Mouse (Mus musculus): ENCODE measurements around the gene Actr5. TPM values are rescaled to one million over a fixed set of nuclear protein-coding genes. Genes with fewer than 3 reads are reported as not detected.
A peak's percentile ranks its signal among the peaks of the same experiment; 100 is the strongest.

Actr5 gene
- polyA plus RNA-seq, 1 experiment from 2014 or later: 10.2 TPM

DNA sequence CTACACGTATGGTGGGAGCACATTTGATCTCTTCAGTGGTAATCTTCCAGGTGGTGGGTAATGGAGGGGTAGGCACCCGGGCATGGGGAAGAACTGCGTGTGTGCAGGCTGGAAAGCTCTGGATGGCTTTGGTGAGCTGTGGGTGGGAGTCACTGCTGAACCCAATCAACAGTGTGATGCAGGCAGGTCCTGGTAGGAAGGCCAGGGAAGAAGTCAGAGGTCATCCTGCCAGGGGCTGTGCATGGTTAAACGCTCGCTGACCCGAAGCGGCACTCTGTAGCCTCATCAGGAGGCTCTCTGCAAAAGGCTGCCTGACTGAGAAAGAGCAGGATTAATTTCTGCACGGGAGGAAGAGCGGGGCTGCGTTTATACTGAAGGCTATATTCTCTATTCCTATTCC, 45.9 kb downstream of the Actr5 start:
- no peak for ATAC-seq (ENCODE audit: insufficient number of reproducible peaks, low FRiP score, low TSS enrichment, low read depth)
- Histone ChIP-seq H3K9ac (no peak overlapping the region), H3K27me3 (peaks cover 53% of the 10 kb centered on the region), H3K27ac (no peak overlapping the region), H3K4me2 (no peak overlapping the region), H3K4me3 (no peak overlapping the region), H3K9me3 (no peaks in the 10 kb centered on the region), H3K36me3 (no peaks in the 10 kb centered on the region), H3K4me1 (peaks cover 35% of the 10 kb centered on the region)
- 53% methylated on average over 10 of the region's 10 CpGs for WGBS

DNA sequence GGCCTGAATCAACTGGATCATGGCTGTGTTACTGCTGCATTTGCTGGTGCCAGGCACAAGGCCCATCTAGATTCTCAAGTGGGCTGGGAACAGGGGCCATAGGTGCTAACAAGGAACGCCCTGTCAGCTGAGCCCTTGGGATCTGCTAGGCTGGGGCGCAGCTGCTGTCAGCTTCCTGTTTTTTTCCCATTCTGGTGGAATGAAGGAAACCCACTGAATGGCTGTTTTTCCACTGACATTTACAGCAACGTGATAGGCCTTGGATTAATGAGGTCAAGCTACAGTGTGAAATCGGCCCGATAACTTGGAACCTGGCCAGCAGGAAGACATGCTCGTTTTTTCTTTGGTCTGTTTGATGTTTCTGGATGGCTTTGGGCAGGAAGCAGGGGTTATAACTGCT, 48.1 kb downstream of the Actr5 start:
- Histone ChIP-seq H3K9ac (no peak overlapping the region), H3K4me3 (no peak overlapping the region), H3K9me3 (no peaks in the 10 kb centered on the region), H3K4me2 (no peak overlapping the region), H3K4me1 (peaks cover 24% of the 10 kb centered on the region), H3K27ac (0 out of 2 replicates have a peak overlapping the region, but pooled peaks have one; percentile 11), H3K27me3 (peaks cover 30% of the 10 kb centered on the region), H3K36me3 (no peaks in the 10 kb centered on the region)
- 11% methylated on average over 6 of the region's 6 CpGs for WGBS
- no peak for ATAC-seq (ENCODE audit: insufficient number of reproducible peaks, low FRiP score, low TSS enrichment, low read depth)

DNA sequence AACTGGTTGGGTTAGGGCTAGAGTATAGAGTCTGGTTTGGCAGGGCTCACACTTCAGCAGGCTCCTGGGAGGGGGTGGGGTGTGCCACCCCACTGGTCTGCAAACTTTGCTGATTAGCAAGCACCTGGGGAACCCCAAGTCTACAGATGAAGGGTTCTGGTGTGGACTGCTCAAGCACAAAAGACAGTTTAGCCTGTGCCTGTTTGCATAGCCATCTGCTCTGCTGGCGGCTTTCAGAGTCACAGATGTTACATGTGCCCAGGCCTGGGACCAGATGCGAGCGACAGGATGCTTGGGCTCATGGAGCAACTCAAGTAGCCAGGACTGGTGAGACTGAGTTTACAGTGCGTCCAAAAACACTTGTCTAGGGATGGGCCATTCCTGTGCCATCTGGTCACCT, 48.8 kb downstream of the Actr5 start:
- Histone ChIP-seq H3K9me3 (no peaks in the 10 kb centered on the region), H3K27ac (no peak overlapping the region), H3K36me3 (no peaks in the 10 kb centered on the region), H3K27me3 (peaks cover 24% of the 10 kb centered on the region), H3K4me1 (peaks cover 18% of the 10 kb centered on the region), H3K4me3 (no peak overlapping the region), H3K4me2 (no peak overlapping the region), H3K9ac (no peak overlapping the region)
- ATAC-seq (ENCODE audit: insufficient number of reproducible peaks, low FRiP score, low TSS enrichment, low read depth): no peak
- 39% methylated on average over 4 of the region's 4 CpGs for WGBS

GRCm38 (mm10) chr2:158674131-158674530, 49.4 kb downstream of the Actr5 start:
- peaks cover 15% of the 10 kb centered on the region for H3K4me1 ChIP-seq
- no peaks in the 10 kb centered on the region for H3K36me3 ChIP-seq
- peaks cover 17% of the 10 kb centered on the region for H3K27me3 ChIP-seq
- H3K27ac ChIP-seq: no peak overlapping the region
- no peak for ATAC-seq (ENCODE audit: insufficient number of reproducible peaks, low FRiP score, low TSS enrichment, low read depth)
- no peak overlapping the region for H3K9ac ChIP-seq
- H3K4me2 ChIP-seq: no peak overlapping the region
- 64% methylated on average over 6 of the region's 6 CpGs for WGBS
- no peaks in the 10 kb centered on the region for H3K9me3 ChIP-seq
- no peak overlapping the region for H3K4me3 ChIP-seq

DNA sequence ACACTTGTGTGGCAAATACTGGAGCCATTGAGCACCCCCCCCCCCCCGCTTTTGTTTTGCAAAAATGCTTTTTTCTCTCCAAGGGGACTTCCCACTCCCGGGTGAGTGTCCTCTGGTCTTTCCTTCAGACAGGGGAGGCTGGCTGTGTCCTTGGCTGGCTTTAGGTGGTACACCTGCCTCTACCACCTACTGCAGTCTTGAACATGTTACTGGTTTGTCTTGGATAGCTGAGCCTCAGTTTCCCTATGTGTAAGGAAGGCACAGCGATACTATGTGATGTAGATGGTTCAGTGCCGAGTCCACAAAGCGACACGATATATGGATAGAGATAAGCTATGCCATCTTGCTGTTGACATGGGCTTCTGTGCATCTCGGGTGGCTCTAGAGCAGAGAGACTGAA, 50.1 kb downstream of the Actr5 start:
- peaks cover 15% of the 10 kb centered on the region for H3K4me1 ChIP-seq
- WGBS: 86% methylated on average over 7 of the region's 7 CpGs
- peaks cover 11% of the 10 kb centered on the region for H3K27me3 ChIP-seq
- no peaks in the 10 kb centered on the region for H3K36me3 ChIP-seq
- H3K9ac ChIP-seq: no peak overlapping the region
- no peak overlapping the region for H3K4me3 ChIP-seq
- H3K4me2 ChIP-seq: no peak overlapping the region
- no peaks in the 10 kb centered on the region for H3K9me3 ChIP-seq
- no peak overlapping the region for H3K27ac ChIP-seq
- ATAC-seq (ENCODE audit: insufficient number of reproducible peaks, low FRiP score, low TSS enrichment, low read depth): no peak

DNA sequence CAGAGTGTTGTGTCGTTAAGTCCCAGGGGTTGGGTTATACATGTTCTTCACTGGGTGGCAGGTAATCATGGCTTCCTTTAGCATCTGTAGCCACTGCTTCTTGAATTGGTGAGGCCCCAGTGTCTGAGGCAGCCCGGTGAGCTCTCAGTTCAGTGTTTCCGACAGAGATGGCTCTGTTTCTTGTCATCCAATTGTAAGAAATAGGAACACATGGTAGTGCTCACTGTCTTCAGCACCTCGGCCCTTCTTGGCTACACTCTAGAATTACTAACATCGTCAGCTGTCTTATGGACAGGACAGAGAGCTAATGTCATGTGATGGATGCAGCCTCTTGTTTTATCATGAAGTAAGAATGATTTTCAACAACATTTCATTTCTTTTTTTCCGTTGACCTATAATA, 50.5 kb downstream of the Actr5 start:
- H3K4me3 ChIP-seq: no peak overlapping the region
- no peaks in the 10 kb centered on the region for H3K9me3 ChIP-seq
- peaks cover 7% of the 10 kb centered on the region; the same call in 1 of the 2 replicates for H3K27me3 ChIP-seq
- H3K27ac ChIP-seq: no peak overlapping the region
- WGBS: 67% methylated on average over 6 of the region's 6 CpGs
- no peak overlapping the region for H3K4me2 ChIP-seq
- no peak overlapping the region for H3K9ac ChIP-seq
- no peak for ATAC-seq (ENCODE audit: insufficient number of reproducible peaks, low FRiP score, low TSS enrichment, low read depth)
- peaks cover 15% of the 10 kb centered on the region for H3K4me1 ChIP-seq
- no peaks in the 10 kb centered on the region for H3K36me3 ChIP-seq

DNA sequence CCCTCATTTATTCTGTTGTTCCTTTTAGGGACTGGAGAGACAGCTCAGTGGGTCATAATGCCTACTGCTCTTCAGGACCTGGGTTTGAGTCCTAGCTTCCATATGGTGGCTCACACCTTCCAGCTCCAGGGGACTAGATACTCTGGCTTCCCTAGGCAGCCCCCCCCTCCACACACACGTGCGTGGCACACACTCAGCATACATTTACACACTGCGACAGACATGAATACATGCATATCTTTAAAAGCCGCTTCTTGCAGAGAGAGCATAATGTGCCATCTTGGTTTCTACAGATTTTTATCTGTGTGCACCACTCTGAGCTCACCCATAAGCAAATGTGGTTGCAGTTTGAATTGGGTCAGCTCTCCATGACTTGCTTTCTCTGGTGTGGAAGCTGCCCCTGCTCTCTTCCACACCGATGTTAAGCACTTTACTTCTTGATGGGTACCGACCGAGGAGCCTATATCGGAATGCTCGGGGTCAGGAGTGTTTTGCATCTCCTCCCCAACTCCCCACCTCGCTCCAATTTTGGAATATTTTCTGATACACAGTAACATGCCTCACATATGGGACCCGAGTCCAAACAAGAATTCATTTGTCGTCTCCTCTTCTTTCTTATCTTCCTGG, 51.3 kb downstream of the Actr5 start:
- no peak for ATAC-seq (ENCODE audit: insufficient number of reproducible peaks, low FRiP score, low TSS enrichment, low read depth)
- Histone ChIP-seq H3K27ac (no peak overlapping the region), H3K9me3 (no peaks in the 10 kb centered on the region), H3K4me2 (no peak overlapping the region), H3K4me1 (peaks cover 15% of the 10 kb centered on the region), H3K9ac (no peak overlapping the region), H3K27me3 (0 out of 2 replicates have a peak, but pooled peaks cover under 1% of the 10 kb centered on the region), H3K4me3 (no peak overlapping the region), H3K36me3 (no peaks in the 10 kb centered on the region)
- 86% methylated on average over 12 of the region's 12 CpGs for WGBS

GRCm38 (mm10) chr2:158677946-158678345, 53.3 kb downstream of the Actr5 start:
- Histone ChIP-seq H3K4me2 (no peak overlapping the region), H3K27me3 (no peaks in the 10 kb centered on the region), H3K36me3 (no peaks in the 10 kb centered on the region), H3K4me1 (peaks cover 18% of the 10 kb centered on the region), H3K9ac (no peak overlapping the region), H3K9me3 (no peaks in the 10 kb centered on the region), H3K4me3 (no peak overlapping the region), H3K27ac (no peak overlapping the region)
- 67% methylated on average over 8 of the region's 8 CpGs for WGBS
- ATAC-seq (ENCODE audit: insufficient number of reproducible peaks, low FRiP score, low TSS enrichment, low read depth): no peak

- no peak for ATAC-seq (ENCODE audit: insufficient number of reproducible peaks, low FRiP score, low TSS enrichment, low read depth)
- H3K27ac ChIP-seq: no peak overlapping the region
- no peaks in the 10 kb centered on the region for H3K36me3 ChIP-seq
- H3K4me1 ChIP-seq: peaks cover 7% of the 10 kb centered on the region; the same call in 1 of the 2 replicates
- H3K27me3 ChIP-seq: no peaks in the 10 kb centered on the region
- no peaks in the 10 kb centered on the region for H3K9me3 ChIP-seq
- 91% methylated on average over 7 of the region's 7 CpGs for WGBS
- H3K9ac ChIP-seq: no peak overlapping the region
- no peak overlapping the region for H3K4me2 ChIP-seq
- H3K4me3 ChIP-seq: no peak overlapping the region
These were observed 54.4 kb downstream of the Actr5 start for GRCm38 (mm10) chr2:158679091-158679490.

DNA sequence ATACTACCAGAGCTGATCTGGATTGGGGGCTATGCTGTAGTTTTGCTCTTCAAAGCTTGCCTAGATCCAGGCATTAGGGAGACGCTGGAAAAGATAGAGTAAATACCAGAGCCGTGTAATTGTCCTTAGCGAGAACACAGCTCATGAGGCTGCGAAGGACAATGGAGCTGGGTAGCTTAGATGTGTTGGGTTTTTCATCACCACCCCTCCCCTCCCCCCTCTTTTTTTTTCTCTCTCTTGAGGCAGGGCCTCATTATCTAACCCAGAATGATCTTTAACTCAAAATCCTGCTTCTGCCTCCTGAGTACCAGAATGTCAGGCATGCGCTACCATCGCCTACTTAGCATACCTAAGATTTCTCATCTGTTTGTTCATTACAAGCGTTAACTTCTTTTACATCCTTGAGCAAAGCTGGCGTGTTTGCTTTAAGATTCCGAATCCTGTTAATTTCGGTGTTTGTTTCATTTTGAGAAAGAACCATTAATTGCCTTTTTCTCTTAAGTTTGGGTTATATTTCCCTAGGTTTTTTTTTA, 55.7 kb downstream of the Actr5 start:
- no peak overlapping the region for H3K4me3 ChIP-seq
- H3K4me2 ChIP-seq: no peak overlapping the region
- 0 out of 2 replicates have a peak, but pooled peaks cover 4% of the 10 kb centered on the region for H3K4me1 ChIP-seq
- no peaks in the 10 kb centered on the region for H3K9me3 ChIP-seq
- no peak overlapping the region for H3K9ac ChIP-seq
- no peak for ATAC-seq (ENCODE audit: insufficient number of reproducible peaks, low FRiP score, low TSS enrichment, low read depth)
- WGBS: 73% methylated on average over 10 of the region's 10 CpGs
- H3K27ac ChIP-seq: no peak overlapping the region
- H3K27me3 ChIP-seq: no peaks in the 10 kb centered on the region
- H3K36me3 ChIP-seq: no peaks in the 10 kb centered on the region

DNA sequence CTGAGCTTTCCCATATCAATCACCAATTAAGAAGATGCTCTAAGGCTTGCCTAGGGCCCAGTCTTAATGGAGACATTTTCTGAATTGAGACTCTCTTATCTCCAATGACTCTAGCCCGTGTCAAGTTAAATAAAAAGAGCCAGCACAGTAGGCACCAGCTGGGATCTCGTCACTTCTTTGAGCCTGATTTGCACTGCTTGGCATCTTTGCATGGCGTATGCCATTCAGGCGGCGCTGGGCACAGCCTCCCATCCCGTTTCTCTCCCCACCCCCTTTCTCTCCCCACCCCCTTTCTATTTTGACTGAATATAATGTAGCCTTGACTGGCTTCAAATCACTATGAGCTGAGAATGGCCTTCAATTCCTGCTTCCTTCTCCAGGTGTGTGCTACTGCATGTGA, 57.0 kb downstream of the Actr5 start:
- no peak for ATAC-seq (ENCODE audit: insufficient number of reproducible peaks, low FRiP score, low TSS enrichment, low read depth)
- Histone ChIP-seq H3K27ac (no peak overlapping the region), H3K36me3 (no peaks in the 10 kb centered on the region), H3K4me1 (0 out of 2 replicates have a peak, but pooled peaks cover 4% of the 10 kb centered on the region), H3K9me3 (no peaks in the 10 kb centered on the region), H3K9ac (no peak overlapping the region), H3K4me3 (no peak overlapping the region), H3K4me2 (no peak overlapping the region), H3K27me3 (no peaks in the 10 kb centered on the region)
- 90% methylated on average over 6 of the region's 6 CpGs for WGBS

GRCm38 (mm10) chr2:158682344-158683037, 57.8 kb downstream of the Actr5 start:
- Histone ChIP-seq H3K36me3 (no peaks in the 10 kb centered on the region), H3K4me2 (no peak overlapping the region), H3K27ac (no peak overlapping the region), H3K9ac (no peak overlapping the region), H3K27me3 (no peaks in the 10 kb centered on the region), H3K9me3 (no peaks in the 10 kb centered on the region), H3K4me1 (0 out of 2 replicates have a peak, but pooled peaks cover 4% of the 10 kb centered on the region), H3K4me3 (no peak overlapping the region)
- no peak for ATAC-seq (ENCODE audit: insufficient number of reproducible peaks, low FRiP score, low TSS enrichment, low read depth)
- WGBS: 47% methylated on average over 11 of the region's 11 CpGs
